Mouse (Mus musculus) lung, adult 2 months (tissue): ENCODE data around the gene Ngb.

ENCODE experiments used
- CTCF ChIP-seq: fragments of 200-500 bp; IDR thresholded peaks from 2 replicates; pipeline ENCODE4 v1.5.1; 2011; ENCODE audit warnings: mild to moderate bottlenecking, low read length, control low read depth; ENCODE audit not compliant: insufficient read depth
- POLR2A ChIP-seq: fragments of 200-500 bp; IDR thresholded peaks from 2 replicates; pipeline ENCODE4 v1.6.1; 2011; ENCODE audit warnings: low read depth, mild to moderate bottlenecking, control low read depth, low read length, borderline replicate concordance; ENCODE audit errors: extremely low read depth

- no peak for TF ChIP-seq CTCF
- TF ChIP-seq POLR2A: no peak
Measured at GRCm38 (mm10) chr12:87093671-87094070, 8.7 kb downstream of the Ngb start.
